Mouse (Mus musculus): ENCODE data around the gene Capn1. TPM values are rescaled to one million over a fixed set of nuclear protein-coding genes. Genes with fewer than 3 reads are reported as not detected.

The Capn1 gene
- polyA plus RNA-seq, 1 experiment: 21.8 TPM

DNA sequence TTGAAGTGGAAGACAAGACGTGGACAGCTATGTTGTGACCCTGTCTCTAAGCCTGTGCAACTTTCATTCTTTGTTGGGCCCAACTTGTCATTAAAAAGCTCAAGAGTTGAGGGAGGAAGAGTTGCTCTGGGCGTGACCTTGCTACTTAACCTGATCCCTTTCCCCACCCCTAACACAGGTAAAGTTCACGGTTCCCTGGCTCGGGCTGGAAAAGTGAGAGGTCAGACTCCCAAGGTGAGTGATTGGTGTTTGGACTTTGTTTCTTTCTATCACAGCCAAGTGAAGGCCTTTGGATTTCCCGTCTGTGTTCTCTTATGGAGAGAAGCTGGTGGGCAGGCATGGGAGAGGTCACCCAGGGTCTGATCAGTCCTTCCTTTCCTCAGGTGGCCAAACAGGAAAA lies 43.3 kb upstream of the Capn1 start:
- no peaks in the 10 kb centered on the region for H3K27me3 ChIP-seq (ENCODE audit: control insufficient read depth, insufficient read depth, low read length, poor library complexity, severe bottlenecking)
- no peaks in the 10 kb centered on the region for H3K4me1 ChIP-seq (ENCODE audit: control insufficient read depth, insufficient read depth, low read length)
- peak overlapping the region; percentile 26; the same call in 1 of the 2 replicates for H3K27ac ChIP-seq (ENCODE audit: insufficient read depth, low read length)
- peak overlapping the region; percentile 84 for H3K9ac ChIP-seq (ENCODE audit: low read depth, poor library complexity, severe bottlenecking)
- no peaks in the 10 kb centered on the region for H3K9me3 ChIP-seq (replicated peaks; ENCODE audit: control insufficient read depth, insufficient read depth, low read length, poor library complexity, severe bottlenecking)
- TF ChIP-seq EP300 (IDR thresholded peaks at IDR 0.05; ENCODE audit: insufficient read depth, low read depth, low read length) (no peak), POLR2A (IDR thresholded peaks at IDR 0.05; ENCODE audit: insufficient read depth, low read length) (no peak), CTCF (IDR thresholded peaks at IDR 0.05; ENCODE audit: low read depth, low read length) (no peak)
- peaks cover 32% of the 10 kb centered on the region for H3K36me3 ChIP-seq (ENCODE audit: control insufficient read depth, insufficient read depth, low read length, poor library complexity, severe bottlenecking)
- H3K4me3 ChIP-seq (ENCODE audit: low read depth, low read length): peak overlapping the region; percentile 89

DNA sequence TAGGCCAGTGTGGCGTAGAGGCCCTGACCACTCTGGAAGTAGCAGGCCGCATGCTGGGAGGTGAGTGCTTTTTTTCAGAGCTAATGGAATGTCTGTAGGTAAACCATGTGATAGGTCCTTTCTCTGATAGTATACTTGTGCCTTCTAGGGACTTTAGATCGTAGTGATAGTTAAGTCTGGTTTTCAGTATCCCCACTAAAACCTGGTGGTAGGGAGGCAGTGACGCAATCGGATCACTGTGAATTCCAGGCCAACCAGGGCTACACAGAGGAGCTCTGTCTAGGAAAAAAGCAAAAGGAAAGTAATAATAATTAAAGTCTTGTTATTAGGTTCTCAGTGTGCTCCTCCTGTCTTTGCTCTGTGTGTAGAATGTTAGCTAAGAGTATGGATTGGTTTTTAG lies 42.8 kb upstream of the Capn1 start:
- peaks cover 37% of the 10 kb centered on the region for H3K36me3 ChIP-seq (ENCODE audit: control insufficient read depth, insufficient read depth, low read length, poor library complexity, severe bottlenecking)
- H3K9ac ChIP-seq (ENCODE audit: low read depth, poor library complexity, severe bottlenecking): peak overlapping the region; percentile 84
- no peaks in the 10 kb centered on the region for H3K4me1 ChIP-seq (ENCODE audit: control insufficient read depth, insufficient read depth, low read length)
- no peaks in the 10 kb centered on the region for H3K9me3 ChIP-seq (replicated peaks; ENCODE audit: control insufficient read depth, insufficient read depth, low read length, poor library complexity, severe bottlenecking)
- peak overlapping the region; percentile 89 for H3K4me3 ChIP-seq (ENCODE audit: low read depth, low read length)
- no peaks in the 10 kb centered on the region for H3K27me3 ChIP-seq (ENCODE audit: control insufficient read depth, insufficient read depth, low read length, poor library complexity, severe bottlenecking)
- H3K27ac ChIP-seq (ENCODE audit: insufficient read depth, low read length): peak overlapping the region; percentile 26; the same call in 1 of the 2 replicates
- no peak for TF ChIP-seq CTCF (IDR thresholded peaks at IDR 0.05; ENCODE audit: low read depth, low read length)

DNA sequence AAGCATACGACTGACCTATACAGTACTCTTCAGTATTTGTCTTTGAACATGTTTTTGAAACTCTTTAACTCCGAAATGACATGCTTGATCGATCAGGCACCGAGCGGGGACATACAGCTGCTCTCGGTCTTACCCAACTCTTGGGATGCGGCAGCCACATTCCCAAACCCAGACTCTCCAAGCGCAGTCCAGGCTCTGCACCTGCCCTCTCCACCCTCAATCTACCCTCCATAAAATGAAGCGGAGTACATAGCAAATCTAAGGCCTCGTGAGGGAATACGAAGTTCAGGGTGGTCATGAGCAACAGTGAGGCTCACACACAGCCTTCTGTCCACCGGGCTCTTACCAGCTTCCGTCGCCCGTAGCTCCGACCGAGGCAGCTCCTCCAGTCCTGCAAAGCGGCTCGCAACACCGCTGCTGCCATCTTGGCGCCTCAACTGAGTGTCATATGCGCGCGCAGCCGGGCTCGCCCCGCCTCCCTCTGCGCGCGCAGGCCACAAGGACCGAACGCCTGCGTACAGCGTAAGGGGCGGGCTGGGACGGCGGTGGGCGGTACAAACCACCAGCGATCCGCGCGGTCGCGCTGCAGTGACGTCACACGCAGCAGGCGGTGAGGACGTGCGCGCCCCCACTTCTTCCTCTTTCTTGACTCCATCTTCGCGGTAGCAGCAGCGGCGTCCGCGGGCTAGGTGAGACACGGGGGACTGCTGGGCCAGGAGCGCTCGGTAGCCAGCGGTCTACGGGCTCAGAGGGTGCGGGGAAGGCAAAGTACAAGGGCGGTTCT lies 41.8 kb upstream of the Capn1 start, which contains the start of the genes Mrpl49 and Fau:
Gene Mrpl49 (minus strand): TSS at position 473 of the 784 bp plus-strand sequence.
Gene Fau (plus strand): TSS at position 532 of the 784 bp plus-strand sequence.
- peaks cover 45% of the 10 kb centered on the region for H3K36me3 ChIP-seq (ENCODE audit: control insufficient read depth, insufficient read depth, low read length, poor library complexity, severe bottlenecking)
- TF ChIP-seq EP300 (IDR thresholded peaks at IDR 0.05; ENCODE audit: insufficient read depth, low read depth, low read length) (no peak), POLR2A (IDR thresholded peaks at IDR 0.05; ENCODE audit: insufficient read depth, low read length) (peak; percentile 96), CTCF (IDR thresholded peaks at IDR 0.05; ENCODE audit: low read depth, low read length) (no peak)
- H3K27ac ChIP-seq (ENCODE audit: insufficient read depth, low read length): no peak within 1 kb of the TSS
- no peaks in the 10 kb centered on the region for H3K4me1 ChIP-seq (ENCODE audit: control insufficient read depth, insufficient read depth, low read length)
- peak within 1 kb of the TSS; percentile 84 for H3K9ac ChIP-seq (ENCODE audit: low read depth, poor library complexity, severe bottlenecking)
- no peaks in the 10 kb centered on the region for H3K9me3 ChIP-seq (replicated peaks; ENCODE audit: control insufficient read depth, insufficient read depth, low read length, poor library complexity, severe bottlenecking)
- H3K27me3 ChIP-seq (ENCODE audit: control insufficient read depth, insufficient read depth, low read length, poor library complexity, severe bottlenecking): no peaks in the 10 kb centered on the region
- peak within 1 kb of the TSS; percentile 89 for H3K4me3 ChIP-seq (ENCODE audit: low read depth, low read length)

DNA sequence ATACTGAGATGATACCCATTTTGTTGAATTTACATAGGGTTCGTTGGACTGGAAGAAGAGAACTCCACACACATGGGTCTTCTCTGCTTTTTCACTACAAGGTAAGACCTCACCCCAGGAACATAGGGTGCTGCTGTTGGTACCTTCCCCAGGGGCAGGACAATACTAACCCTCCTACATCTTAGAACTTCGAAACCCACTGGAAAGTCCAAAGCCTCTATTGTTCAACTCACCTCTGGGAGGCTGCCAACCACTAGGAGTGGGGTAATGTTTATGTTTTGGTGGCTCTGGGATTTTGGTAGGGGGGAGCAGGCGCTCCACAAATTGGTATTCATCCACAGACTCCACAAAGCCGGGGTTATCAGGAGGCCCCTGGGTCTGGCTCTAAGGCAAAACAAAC lies 41.0 kb upstream of the Capn1 start:
- no peaks in the 10 kb centered on the region for H3K4me1 ChIP-seq (ENCODE audit: control insufficient read depth, insufficient read depth, low read length)
- no peaks in the 10 kb centered on the region for H3K27me3 ChIP-seq (ENCODE audit: control insufficient read depth, insufficient read depth, low read length, poor library complexity, severe bottlenecking)
- TF ChIP-seq POLR2A (IDR thresholded peaks at IDR 0.05; ENCODE audit: insufficient read depth, low read length) (no peak), CTCF (IDR thresholded peaks at IDR 0.05; ENCODE audit: low read depth, low read length) (no peak), EP300 (IDR thresholded peaks at IDR 0.05; ENCODE audit: insufficient read depth, low read depth, low read length) (no peak)
- H3K27ac ChIP-seq (ENCODE audit: insufficient read depth, low read length): no peak overlapping the region
- H3K9ac ChIP-seq (ENCODE audit: low read depth, poor library complexity, severe bottlenecking): peak overlapping the region; percentile 82
- no peaks in the 10 kb centered on the region for H3K9me3 ChIP-seq (replicated peaks; ENCODE audit: control insufficient read depth, insufficient read depth, low read length, poor library complexity, severe bottlenecking)
- H3K4me3 ChIP-seq (ENCODE audit: low read depth, low read length): peak overlapping the region; percentile 83
- peaks cover 51% of the 10 kb centered on the region for H3K36me3 ChIP-seq (ENCODE audit: control insufficient read depth, insufficient read depth, low read length, poor library complexity, severe bottlenecking)

DNA sequence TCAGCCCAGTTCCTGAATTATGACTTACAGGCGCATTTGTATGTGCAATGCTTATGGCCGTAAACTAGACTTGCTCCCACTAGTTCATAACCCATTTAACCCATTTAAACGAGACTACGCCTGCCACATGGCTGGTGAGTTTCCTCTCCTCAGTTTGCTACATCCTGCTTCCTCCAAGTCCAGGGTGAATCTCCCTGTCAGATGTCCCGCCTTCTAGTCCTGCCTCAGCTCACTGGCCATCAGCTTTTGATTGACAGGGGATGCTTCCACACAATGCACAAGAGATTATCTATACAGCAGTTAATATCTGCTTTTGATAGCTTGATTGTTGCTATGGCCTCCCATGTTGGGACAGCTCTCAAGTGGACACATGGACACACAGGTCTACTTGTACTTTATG lies 38.6 kb upstream of the Capn1 start:
- Histone ChIP-seq H3K4me1 (ENCODE audit: control insufficient read depth, insufficient read depth, low read length) (no peaks in the 10 kb centered on the region), H3K9ac (ENCODE audit: low read depth, poor library complexity, severe bottlenecking) (no peak overlapping the region), H3K4me3 (ENCODE audit: low read depth, low read length) (no peak overlapping the region), H3K36me3 (ENCODE audit: control insufficient read depth, insufficient read depth, low read length, poor library complexity, severe bottlenecking) (peaks cover 63% of the 10 kb centered on the region), H3K27ac (ENCODE audit: insufficient read depth, low read length) (no peak overlapping the region), H3K9me3 (replicated peaks; ENCODE audit: control insufficient read depth, insufficient read depth, low read length, poor library complexity, severe bottlenecking) (no peaks in the 10 kb centered on the region), H3K27me3 (ENCODE audit: control insufficient read depth, insufficient read depth, low read length, poor library complexity, severe bottlenecking) (no peaks in the 10 kb centered on the region)
- TF ChIP-seq EP300 (IDR thresholded peaks at IDR 0.05; ENCODE audit: insufficient read depth, low read depth, low read length): no peak
- no peak for TF ChIP-seq CTCF (IDR thresholded peaks at IDR 0.05; ENCODE audit: low read depth, low read length)
- no peak for TF ChIP-seq POLR2A (IDR thresholded peaks at IDR 0.05; ENCODE audit: insufficient read depth, low read length)

DNA sequence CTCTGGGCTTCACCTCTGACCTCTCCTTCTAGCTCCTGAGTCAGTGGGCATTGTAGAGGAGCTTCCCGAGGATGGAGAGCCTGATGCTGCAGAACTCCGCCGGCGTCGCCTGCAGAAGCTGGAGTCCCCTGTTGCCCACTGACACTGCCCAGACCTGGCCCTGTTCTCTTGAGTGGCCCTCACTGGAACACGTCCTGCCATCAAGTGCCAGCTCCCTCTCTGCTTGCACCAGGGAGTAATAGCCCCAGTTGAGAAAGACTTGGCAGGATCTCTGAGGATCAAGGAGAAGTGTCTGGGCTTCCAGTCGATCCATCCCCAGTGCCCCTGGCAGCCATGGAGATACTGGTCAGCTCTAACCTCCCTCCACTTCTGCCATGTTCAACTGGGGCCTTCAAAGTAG lies 36.8 kb upstream of the Capn1 start:
- H3K36me3 ChIP-seq (ENCODE audit: control insufficient read depth, insufficient read depth, low read length, poor library complexity, severe bottlenecking): peaks cover 64% of the 10 kb centered on the region
- no peak overlapping the region for H3K4me3 ChIP-seq (ENCODE audit: low read depth, low read length)
- no peak for TF ChIP-seq EP300 (IDR thresholded peaks at IDR 0.05; ENCODE audit: insufficient read depth, low read depth, low read length)
- TF ChIP-seq CTCF (IDR thresholded peaks at IDR 0.05; ENCODE audit: low read depth, low read length): no peak
- TF ChIP-seq POLR2A (IDR thresholded peaks at IDR 0.05; ENCODE audit: insufficient read depth, low read length): no peak
- H3K9me3 ChIP-seq (replicated peaks; ENCODE audit: control insufficient read depth, insufficient read depth, low read length, poor library complexity, severe bottlenecking): no peaks in the 10 kb centered on the region
- H3K9ac ChIP-seq (ENCODE audit: low read depth, poor library complexity, severe bottlenecking): no peak overlapping the region
- H3K4me1 ChIP-seq (ENCODE audit: control insufficient read depth, insufficient read depth, low read length): no peaks in the 10 kb centered on the region
- no peak overlapping the region for H3K27ac ChIP-seq (ENCODE audit: insufficient read depth, low read length)
- no peaks in the 10 kb centered on the region for H3K27me3 ChIP-seq (ENCODE audit: control insufficient read depth, insufficient read depth, low read length, poor library complexity, severe bottlenecking)
